Mouse (Mus musculus) embryo, embryonic 9.5 days (tissue): ENCODE measurements around the gene Gtpbp3.
A peak's percentile ranks its signal among the peaks of the same experiment; 100 is the strongest.

ENCODE experiments used
- DNase-seq: peaks from one replicate; pipeline ENCODE4 v3.0.0-alpha.2; 2017; ENCODE audit errors: extremely low spot score

The Gtpbp3 gene

GRCm38 (mm10) chr8:71487691-71488445, at the start of gene Gtpbp3:
Gene Gtpbp3 (plus strand): TSS chr8:71488103.
- DNase-seq = peak; percentile 79

- peak; percentile 40 for DNase-seq
Observed at GRCm38 (mm10) chr8:71441404-71441803, 46.5 kb upstream of the Gtpbp3 start.

- DNase-seq = no peak
Observed at GRCm38 (mm10) chr8:71445096-71445495, 42.8 kb upstream of the Gtpbp3 start.

GRCm38 (mm10) chr8:71451337-71451736, 36.6 kb upstream of the Gtpbp3 start:
- no peak for DNase-seq

GRCm38 (mm10) chr8:71451777-71452176, 36.1 kb upstream of the Gtpbp3 start:
- DNase-seq = no peak

- DNase-seq = no peak
Observed at GRCm38 (mm10) chr8:71452669-71453068, 35.2 kb upstream of the Gtpbp3 start.

GRCm38 (mm10) chr8:71454668-71455067, 33.2 kb upstream of the Gtpbp3 start:
- DNase-seq = no peak

GRCm38 (mm10) chr8:71456906-71457305, 31.0 kb upstream of the Gtpbp3 start:
- no peak for DNase-seq

- no peak for DNase-seq
Observed at GRCm38 (mm10) chr8:71457659-71458270, 30.1 kb upstream of the Gtpbp3 start.

- DNase-seq = no peak
Observed at GRCm38 (mm10) chr8:71460716-71461115, 27.2 kb upstream of the Gtpbp3 start.

- DNase-seq = no peak
Observed at GRCm38 (mm10) chr8:71461152-71461840, 26.6 kb upstream of the Gtpbp3 start.

GRCm38 (mm10) chr8:71462191-71462590, 25.7 kb upstream of the Gtpbp3 start:
- no peak for DNase-seq

- DNase-seq = peak; percentile 45
Observed at GRCm38 (mm10) chr8:71462786-71463185, 25.1 kb upstream of the Gtpbp3 start.

GRCm38 (mm10) chr8:71463188-71464033, 24.5 kb upstream of the Gtpbp3 start, which contains the start of gene Abhd8:
Gene Abhd8 (minus strand): TSS chr8:71463655.
- peak; percentile 96 for DNase-seq

GRCm38 (mm10) chr8:71464513-71465500, 23.1 kb upstream of the Gtpbp3 start, which contains the start of gene Mrpl34:
Gene Mrpl34 (plus strand): TSS chr8:71464959.
- DNase-seq = peak; percentile 99

- no peak for DNase-seq
Observed at GRCm38 (mm10) chr8:71465733-71466132, 22.2 kb upstream of the Gtpbp3 start.

GRCm38 (mm10) chr8:71466198-71466597, 21.7 kb upstream of the Gtpbp3 start:
- no peak for DNase-seq

GRCm38 (mm10) chr8:71467201-71467600, 20.7 kb upstream of the Gtpbp3 start:
- no peak for DNase-seq

- no peak for DNase-seq
Observed at GRCm38 (mm10) chr8:71468001-71468400, 19.9 kb upstream of the Gtpbp3 start.

- peak; percentile 96 for DNase-seq
Observed at GRCm38 (mm10) chr8:71468916-71469315, 19.0 kb upstream of the Gtpbp3 start, which contains the start of gene Dda1. Gene Dda1 (plus strand): TSS chr8:71469199.
